Mouse (Mus musculus) liver, embryonic 14.5 days (tissue): ENCODE results near the gene Bbof1. TPM values are rescaled to one million over a fixed set of nuclear protein-coding genes. Genes with fewer than 3 reads are reported as not detected.

Experiments used
- ATAC-seq: fragments of 200-750 bp; cut with Nextera tagmentation; 2 replicates; pipeline ENCODE4 v1.8.0; 2017; ENCODE audit warnings: moderate number of reproducible peaks, mild to moderate bottlenecking, moderate library complexity; ENCODE audit not compliant: insufficient read depth
- DNase-seq, 3 experiments: peaks; one replicate each; pipeline ENCODE4 v3.0.0-alpha.2; 2012 to 2013; ENCODE audit warnings: low read depth in 3 of 3, low spot score in 3 of 3
- H3K27ac ChIP-seq: fragments of 300-500 bp; sonication (generic); 2 replicates; pipeline ENCODE4 v1.5.1; 2014; ENCODE audit warnings: moderate library complexity, mild to moderate bottlenecking, control low read depth, inconsistent platforms
- H3K27me3 ChIP-seq: fragments of 300-500 bp; sonication (generic); 2 replicates; pipeline ENCODE4 v1.6.1; 2014; ENCODE audit warnings: mild to moderate bottlenecking, low read length, moderate library complexity; ENCODE audit not compliant: control insufficient read depth, insufficient read depth
- H3K36me3 ChIP-seq: fragments of 300-500 bp; sonication (generic); replicated peaks from 2 replicates; pipeline ENCODE4 v1.6.1; 2014; ENCODE audit warnings: low read depth; ENCODE audit not compliant: control insufficient read depth, insufficient read depth
- H3K4me1 ChIP-seq, 2 experiments: fragments of 200-500 bp in 1 of 2; fragments of 300-500 bp in 1 of 2; sonication (generic) in 1 of 2; replicated peaks; 2 replicates each; pipeline ENCODE4 v1.6.1; 2012 to 2014; ENCODE audit warnings: antibody characterized with exemption in 1 of 2, inconsistent platforms in 1 of 2, low read length in 1 of 2; ENCODE audit not compliant: control insufficient read depth in 2 of 2, insufficient read depth in 2 of 2
- H3K4me2 ChIP-seq: fragments of 300-500 bp; sonication (generic); 2 replicates; pipeline ENCODE4 v1.6.1; 2014; ENCODE audit warnings: low read depth, mild to moderate bottlenecking, control low read depth, moderate library complexity
- H3K4me3 ChIP-seq, 2 experiments: fragments of 200-500 bp in 1 of 2; fragments of 300-500 bp in 1 of 2; sonication (generic) in 1 of 2; 2 replicates each; pipeline ENCODE4 v1.5.1; 2012 to 2014; ENCODE audit warnings: low read depth in 2 of 2, low read length in 2 of 2, mild to moderate bottlenecking in 2 of 2, control low read depth in 1 of 2, inconsistent platforms in 1 of 2, moderate library complexity in 1 of 2; ENCODE audit not compliant: insufficient read depth in 1 of 2
- H3K9ac ChIP-seq: fragments of 300-500 bp; sonication (generic); replicated peaks from 2 replicates; pipeline ENCODE4 v1.6.1; 2014; ENCODE audit warnings: mild to moderate bottlenecking, control low read depth, moderate library complexity
- H3K9me3 ChIP-seq: fragments of 300-500 bp; sonication (generic); 2 replicates; pipeline ENCODE4 v1.6.1; 2016; ENCODE audit warnings: low read length, mixed read lengths; ENCODE audit not compliant: control insufficient read depth
- CTCF ChIP-seq: IDR thresholded peaks from 2 replicates; pipeline ENCODE4 v1.5.1; 2016; ENCODE audit warnings: antibody characterized with exemption, low read depth, control low read depth
- EP300 ChIP-seq: IDR thresholded peaks from 2 replicates; pipeline ENCODE4 v1.6.1; 2016; ENCODE audit warnings: antibody characterized with exemption, low read depth
- WGBS: fragments of 180-500 bp; shearing (Covaris S2); extraction: QIAGEN DNeasy Blood & Tissue Kit; methylation state at CpG from one replicate; pipeline ENCODE4 v1.1.7; 2014; ENCODE audit not compliant: insufficient replicate concordance; 5-methylcytosine and 5-hydroxymethylcytosine counted together
- polyA plus RNA-seq, 2 experiments: library from polyadenylated mRNA; depleted of rRNA in 1 of 2; stranded (reverse) in 1 of 2; unstranded in 1 of 2; fragments of >200 nt; fragmentation: Nextera tagmentation in 1 of 2; extraction: Ambion mirVana in 1 of 2; gene quantifications; 2 replicates each; pipeline versions ENCODE4 v1.2.1 to v1.2.3; 2012 to 2014

Bbof1 gene
- 0.12 and 0.33 TPM in 2 replicates for polyA plus RNA-seq (2012; rRNA removed)
- 0.25 and 0.44 TPM in 2 replicates for polyA plus RNA-seq (2014; fragmentation: Nextera tagmentation; extraction: Ambion mirVana)

DNA sequence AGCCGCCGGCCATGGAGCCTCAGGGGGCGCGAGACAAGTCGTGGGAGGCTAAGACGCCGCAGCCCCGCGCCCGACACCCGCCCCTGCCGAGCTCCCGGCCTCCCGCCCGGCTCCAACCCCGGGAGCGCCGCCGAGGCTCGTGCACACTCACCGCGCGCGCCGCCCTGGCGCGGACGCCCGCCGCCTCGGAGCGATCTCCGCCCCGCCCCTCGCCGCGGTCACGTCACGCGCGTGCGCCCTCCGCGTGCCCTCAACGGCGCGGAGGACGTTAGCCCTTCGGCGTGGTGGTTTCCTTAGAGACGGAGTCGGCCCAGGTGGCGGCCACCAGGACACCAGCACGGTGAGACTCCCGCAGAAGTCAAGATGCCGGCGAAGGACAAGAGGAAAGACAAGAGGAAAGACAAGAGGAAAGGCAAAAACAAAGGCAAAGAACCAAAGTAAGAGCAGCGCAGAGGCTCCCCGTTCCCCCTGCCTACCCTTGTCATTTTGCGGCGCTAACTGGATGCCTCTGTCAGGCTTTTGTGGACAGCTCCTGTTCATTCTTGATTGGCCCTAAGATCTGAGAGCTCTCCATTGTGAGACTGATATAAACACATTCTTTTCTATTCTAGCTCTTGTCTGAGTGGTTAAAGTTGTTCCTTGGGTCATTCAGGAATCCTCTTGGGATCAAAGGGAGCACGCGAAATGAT lies at the start of gene Bbof1, which contains the start of gene Entpd5:
Gene Bbof1 (plus strand): TSS at position 253 of the 689 bp plus-strand sequence.
Gene Entpd5 (minus strand): TSS at position 211 of the 689 bp plus-strand sequence.
- H3K4me1 ChIP-seq, result peaks cover 4 to 8% of the 10 kb centered on the region in 2 experiments
- H3K27me3 ChIP-seq, result no peaks in the 10 kb centered on the region
- DNase-seq (peak; percentile 66 to 69 (median 68)), ATAC-seq (peak; percentile 95)
- H3K9ac ChIP-seq, result peak within 1 kb of the TSS; percentile 84
- no peak for TF ChIP-seq EP300
- H3K27ac ChIP-seq, result peak within 1 kb of the TSS; percentile 41
- H3K4me2 ChIP-seq, result peak within 1 kb of the TSS; percentile 91
- no peaks in the 10 kb centered on the region for H3K36me3 ChIP-seq
- H3K4me3 ChIP-seq, result peak within 1 kb of the TSS; percentile 82 to 84
- 2% methylated on average over 63 of the region's 63 CpGs for WGBS
- H3K9me3 ChIP-seq, result no peaks in the 10 kb centered on the region

DNA sequence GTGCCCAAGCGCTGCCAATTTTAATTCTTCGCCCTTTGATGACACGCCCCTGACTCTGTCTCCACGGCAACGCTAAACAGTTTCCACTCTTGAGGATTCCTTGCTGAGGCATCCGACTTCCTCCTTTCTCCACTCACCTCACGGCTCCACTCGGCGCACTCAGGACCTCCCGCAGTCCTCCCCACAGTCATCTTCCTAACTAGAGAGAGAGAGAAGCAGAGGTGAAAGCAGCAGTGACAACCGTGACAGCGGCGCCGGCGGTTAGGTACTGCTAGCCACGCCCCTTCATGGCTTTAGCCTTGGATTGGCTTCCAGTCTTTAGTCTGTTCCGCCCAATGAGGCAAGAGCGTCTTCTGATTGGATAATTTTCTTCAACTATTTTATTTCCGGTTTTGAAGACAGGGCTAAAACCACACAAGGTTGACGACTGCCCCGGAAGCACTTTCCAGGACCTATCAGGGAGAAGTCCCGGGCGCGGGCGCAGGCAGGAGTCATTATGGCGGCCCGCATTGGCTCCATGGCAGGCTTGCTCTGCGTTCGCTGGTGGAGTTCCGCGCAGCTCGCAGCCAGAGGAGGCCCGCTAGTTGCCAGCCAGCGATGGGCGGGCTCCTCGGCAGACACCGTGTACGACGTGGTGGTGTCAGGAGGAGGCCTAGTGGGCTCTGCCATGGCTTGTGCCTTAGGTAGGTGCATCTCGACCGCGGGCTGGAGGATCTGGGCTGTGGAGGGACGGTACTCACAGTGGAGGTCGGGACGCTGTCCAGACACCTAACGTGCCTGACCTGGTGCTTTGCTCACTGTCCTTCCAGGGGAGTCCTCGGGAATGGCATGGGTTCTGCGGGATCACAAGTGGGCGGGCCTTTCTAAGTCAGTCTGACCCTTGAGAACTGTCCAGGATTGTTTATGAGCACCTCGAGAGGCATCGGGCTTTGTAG lies 47.0 kb upstream of the Bbof1 start, which contains the start of the genes Coq6 and Fam161b:
Gene Coq6 (plus strand): TSS at position 103 of the 935 bp plus-strand sequence.
Gene Fam161b (minus strand): TSS at position 279 of the 935 bp plus-strand sequence.
- H3K27me3 ChIP-seq, result no peaks in the 10 kb centered on the region
- H3K36me3 ChIP-seq, result peaks cover 4% of the 10 kb centered on the region; the same call in 1 of the 2 replicates
- peak within 1 kb of the TSS; percentile 84 to 96 for H3K4me3 ChIP-seq
- peaks cover 36 to 44% of the 10 kb centered on the region in 2 experiments for H3K4me1 ChIP-seq
- peak; percentile 98 to 99 (median 99) for DNase-seq
- under 1% methylated on average over 51 of the region's 51 CpGs for WGBS
- peak within 1 kb of the TSS; percentile 80 for H3K9ac ChIP-seq
- TF ChIP-seq CTCF (no peak), EP300 (no peak)
- H3K4me2 ChIP-seq, result peak within 1 kb of the TSS; percentile 84
- peak; percentile 93 for ATAC-seq
- H3K9me3 ChIP-seq, result no peaks in the 10 kb centered on the region
- peak within 1 kb of the TSS; percentile 24 for H3K27ac ChIP-seq

DNA sequence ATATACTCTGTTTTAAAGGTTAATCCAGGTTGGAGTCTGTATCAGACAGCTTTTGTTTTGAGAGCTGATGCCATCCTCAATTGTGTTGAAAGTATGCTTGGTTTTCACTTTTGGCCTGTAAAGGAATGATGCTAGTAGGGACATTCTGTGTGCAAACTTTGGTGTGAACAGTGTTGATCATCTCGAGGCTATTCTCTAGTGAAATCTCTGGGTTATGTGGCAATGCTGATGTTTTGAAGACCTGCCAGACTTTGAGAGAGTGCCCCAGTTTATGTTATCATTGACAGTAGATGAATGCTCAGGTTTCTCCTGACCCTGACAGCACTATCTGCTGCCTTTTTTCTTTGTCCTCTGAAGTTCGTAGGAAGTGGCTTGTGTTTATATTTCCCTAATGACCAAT lies 46.0 kb upstream of the Bbof1 start:
- ATAC-seq, result no peak
- 36% methylated on average over 2 of the region's 2 CpGs for WGBS
- peak overlapping the region in 1 of 2 experiments; percentile 84; a peak in 3 of 4 replicates for H3K4me3 ChIP-seq

DNA sequence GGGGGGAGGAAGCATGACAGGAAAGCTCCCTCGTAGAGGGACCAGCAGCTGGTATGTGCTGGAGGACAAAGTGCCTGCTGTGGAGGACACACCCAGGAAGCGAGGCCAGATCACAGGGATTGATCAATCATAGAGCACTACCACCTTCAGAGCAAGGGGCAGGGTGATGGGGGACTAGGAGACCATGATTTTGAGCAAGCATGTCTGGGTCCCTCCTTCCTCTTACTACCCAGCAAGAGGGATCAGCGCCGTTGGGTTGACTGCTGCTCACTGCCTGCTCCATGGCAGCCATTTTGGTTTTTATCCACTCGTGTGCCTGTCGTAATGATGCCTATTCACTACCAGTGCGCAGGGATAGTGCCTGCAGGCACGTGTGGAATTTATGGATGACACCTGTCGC lies 44.6 kb upstream of the Bbof1 start:
- no peak overlapping the region for H3K27ac ChIP-seq
- no peaks in the 10 kb centered on the region for H3K27me3 ChIP-seq
- DNase-seq (no peak), ATAC-seq (no peak)
- peaks cover 10% of the 10 kb centered on the region; the same call in 1 of the 2 replicates for H3K36me3 ChIP-seq
- H3K9me3 ChIP-seq, result no peaks in the 10 kb centered on the region
- no peak overlapping the region for H3K4me3 ChIP-seq
- TF ChIP-seq CTCF (no peak), EP300 (no peak)
- WGBS, result 67% methylated on average over 9 of the region's 9 CpGs
- no peak overlapping the region for H3K9ac ChIP-seq
- peaks cover 28 to 29% of the 10 kb centered on the region in 2 experiments for H3K4me1 ChIP-seq
- H3K4me2 ChIP-seq, result no peak overlapping the region

More for the DNA sequence above, 46.0 kb upstream of the Bbof1 start:
- Histone ChIP-seq H3K9ac (peak overlapping the region; percentile 24; the same call in 1 of the 2 replicates), H3K27ac (no peak overlapping the region), H3K36me3 (peaks cover 1% of the 10 kb centered on the region; the same call in 1 of the 2 replicates), H3K9me3 (no peaks in the 10 kb centered on the region), H3K27me3 (no peaks in the 10 kb centered on the region), H3K4me2 (peak overlapping the region; percentile 72), H3K4me1 (peaks cover 38 to 43% of the 10 kb centered on the region in 2 experiments)
- no peak for DNase-seq
- TF ChIP-seq EP300 (no peak), CTCF (no peak)
